ENCODE assay signal across 7 mouse cellular contexts in the genomic region with DNA sequence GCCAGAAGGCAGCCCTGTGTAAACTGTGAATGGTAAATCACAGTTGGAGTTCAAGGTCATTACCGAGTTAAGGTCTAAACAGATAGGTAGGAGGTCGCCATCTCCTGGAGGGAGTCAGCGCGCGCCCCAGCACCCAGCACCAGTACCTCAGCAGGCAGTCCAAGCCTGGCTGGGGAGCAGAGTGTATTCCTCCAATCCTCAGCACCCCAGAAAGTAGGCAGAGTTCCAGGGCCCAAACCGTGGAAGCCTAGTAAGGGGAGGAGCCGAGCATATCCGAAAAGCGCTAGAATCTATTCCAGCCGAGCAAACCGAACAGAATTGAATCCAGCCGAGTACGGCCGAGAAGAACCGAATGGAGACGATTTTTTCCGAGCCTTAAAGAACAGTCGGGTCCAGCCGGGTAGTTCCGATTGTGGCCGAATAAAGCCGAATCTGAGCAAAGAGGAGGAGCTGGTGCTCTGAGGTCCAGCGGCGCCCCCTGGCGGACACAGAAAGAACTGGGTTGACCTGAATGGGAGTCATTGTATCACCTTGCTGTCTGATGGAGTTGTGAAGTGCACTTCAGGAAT. TPM values are rescaled to one million over a fixed set of nuclear protein-coding genes. Genes with fewer than 3 reads are reported as not detected.
DNase-seq lines count a peak whose midpoint lies in the region; ATAC-seq lines count a peak whose summit lies in the region.

No protein-coding gene starts in this region.

- peak overlapping the region; percentile 53 for H3K9ac ChIP-seq in embryonic facial prominence, embryonic 12.5 days
- peak overlapping the region; percentile 47 for H3K9ac ChIP-seq in limb, embryonic 11.5 days (ENCODE audit: low read length)
- peak overlapping the region; percentile 61; the same call in 1 of the 2 replicates for H3K9ac ChIP-seq in midbrain, embryonic 14.5 days (replicated peaks; ENCODE audit: low read length)

- peak overlapping the region; percentile 50 for H3K4me2 ChIP-seq in embryonic facial prominence, embryonic 12.5 days (replicated peaks)
- H3K4me2 ChIP-seq in limb, embryonic 11.5 days (ENCODE audit: low read depth, severe bottlenecking): peak overlapping the region; percentile 47
- H3K4me2 ChIP-seq in midbrain, embryonic 14.5 days (ENCODE audit: low read length): peak overlapping the region; percentile 61

- under 1% methylated on average over 25 of the region's 25 CpGs for WGBS in embryonic facial prominence, embryonic 12.5 days
- WGBS in limb, embryonic 11.5 days: under 1% methylated on average over 25 of the region's 25 CpGs
- WGBS in midbrain, embryonic 14.5 days: 1% methylated on average over 25 of the region's 25 CpGs

- H3K27ac ChIP-seq in embryonic facial prominence, embryonic 12.5 days: peak overlapping the region; percentile 66
- H3K27ac ChIP-seq in limb, embryonic 11.5 days (replicated peaks; ENCODE audit: low read depth, low read length): peak overlapping the region; percentile 71; the same call in 1 of the 2 replicates
- peak overlapping the region; percentile 82 for H3K27ac ChIP-seq in midbrain, embryonic 14.5 days (replicated peaks; ENCODE audit: low read depth, low read length)

- H3K4me3 ChIP-seq in embryonic facial prominence, embryonic 12.5 days: 0 out of 2 replicates have a peak overlapping the region, but pooled peaks have one; percentile 13
- peak overlapping the region; percentile 24 for H3K4me3 ChIP-seq in limb, embryonic 11.5 days (ENCODE audit: low read depth, low read length)
- peak overlapping the region; percentile 28 for H3K4me3 ChIP-seq in midbrain, embryonic 14.5 days (replicated peaks; ENCODE audit: low read depth, low read length)

- H3K4me1 ChIP-seq in embryonic facial prominence, embryonic 12.5 days: peaks cover 31% of the 10 kb centered on the region
- H3K4me1 ChIP-seq in limb, embryonic 11.5 days (ENCODE audit: control insufficient read depth, insufficient read depth, low read length): peaks cover 15% of the 10 kb centered on the region
- peaks cover 28% of the 10 kb centered on the region for H3K4me1 ChIP-seq in midbrain, embryonic 14.5 days (ENCODE audit: control insufficient read depth, insufficient read depth, low read length)

- DNase-seq in adrenal gland, postnatal 25 days: peak; percentile 98
- DNase-seq in heart, adult 11 months: peak; percentile 100
- DNase-seq in kidney, adult 18-20 months: peak; percentile 99
- DNase-seq in limb, embryonic 11.5 days (ENCODE audit: low spot score): peak; percentile 98
- DNase-seq in midbrain, embryonic 14.5 days: peak; percentile 99
- DNase-seq in spleen, adult 18-20 months: peak; percentile 91 to 98

- 0 out of 2 replicates have a peak, but pooled peaks cover 3% of the 10 kb centered on the region for H3K27me3 ChIP-seq in embryonic facial prominence, embryonic 12.5 days
- no peaks in the 10 kb centered on the region for H3K27me3 ChIP-seq in limb, embryonic 11.5 days (ENCODE audit: control insufficient read depth, insufficient read depth, low read length)
- no peaks in the 10 kb centered on the region for H3K27me3 ChIP-seq in midbrain, embryonic 14.5 days (ENCODE audit: control insufficient read depth, insufficient read depth, low read length)

- ATAC-seq in embryonic facial prominence, embryonic 12.5 days (ENCODE audit: insufficient number of reproducible peaks, insufficient read depth, low FRiP score, low TSS enrichment): peak; percentile 70
- peak; percentile 76 for ATAC-seq in limb, embryonic 11.5 days (ENCODE audit: insufficient number of reproducible peaks, low FRiP score, low TSS enrichment, low read depth)
- ATAC-seq in midbrain, embryonic 14.5 days (ENCODE audit: low FRiP score, low TSS enrichment): peak; percentile 76

- no peaks in the 10 kb centered on the region for H3K9me3 ChIP-seq in embryonic facial prominence, embryonic 12.5 days
- no peaks in the 10 kb centered on the region for H3K9me3 ChIP-seq in limb, embryonic 11.5 days (ENCODE audit: control insufficient read depth, low read length)
- H3K9me3 ChIP-seq in midbrain, embryonic 14.5 days (ENCODE audit: control insufficient read depth, low read length): no peaks in the 10 kb centered on the region

- H3K36me3 ChIP-seq in embryonic facial prominence, embryonic 12.5 days: no peaks in the 10 kb centered on the region
- no peaks in the 10 kb centered on the region for H3K36me3 ChIP-seq in limb, embryonic 11.5 days (ENCODE audit: control insufficient read depth, insufficient read depth, low read length)
- no peaks in the 10 kb centered on the region for H3K36me3 ChIP-seq in midbrain, embryonic 14.5 days (ENCODE audit: control insufficient read depth, insufficient read depth, low read length)

RNA-seq across cellular contexts. Expression of a gene that starts 0.8 kb away (rescaled TPM):
- total RNA-seq in adrenal gland, postnatal 25 days (2021): 48.7 and 59.4 TPM in 2 replicates
- polyA plus RNA-seq in embryonic facial prominence, embryonic 12.5 days (2016; fragmentation: Nextera tagmentation; extraction: Ambion mirVana): 21.0 and 22.9 TPM in 2 replicates
- polyA plus RNA-seq in limb, embryonic 11.5 days (2014; fragmentation: Nextera tagmentation; extraction: Ambion mirVana): 17.5 and 18.9 TPM in 2 replicates
- 5.6 and 7.3 TPM in 2 replicates for polyA plus RNA-seq in midbrain, embryonic 14.5 days (2014; fragmentation: Nextera tagmentation; extraction: Ambion mirVana)

RNA-seq across cellular contexts. Expression of a gene that starts 12.5 kb away (rescaled TPM):
- 0.58 and 0.76 TPM in 2 replicates for total RNA-seq in adrenal gland, postnatal 25 days (2021)
- not detected in 2 replicates for polyA plus RNA-seq in embryonic facial prominence, embryonic 12.5 days (2016; fragmentation: Nextera tagmentation; extraction: Ambion mirVana)
- polyA plus RNA-seq in limb, embryonic 11.5 days (2014; fragmentation: Nextera tagmentation; extraction: Ambion mirVana): not detected in 2 replicates
- polyA plus RNA-seq in midbrain, embryonic 14.5 days (2014; fragmentation: Nextera tagmentation; extraction: Ambion mirVana): 0.18 and 0.23 TPM in 2 replicates

RNA-seq across cellular contexts. Expression of a gene that starts 36.9 kb away (rescaled TPM):
- 0.48 and 0.58 TPM in 2 replicates for total RNA-seq in adrenal gland, postnatal 25 days (2021)
- polyA plus RNA-seq in embryonic facial prominence, embryonic 12.5 days (2016; fragmentation: Nextera tagmentation; extraction: Ambion mirVana): 0.06 and 0.09 TPM in 2 replicates
- not detected in 2 replicates for polyA plus RNA-seq in limb, embryonic 11.5 days (2014; fragmentation: Nextera tagmentation; extraction: Ambion mirVana)
- 0.08 and 0.11 TPM in 2 replicates for polyA plus RNA-seq in midbrain, embryonic 14.5 days (2014; fragmentation: Nextera tagmentation; extraction: Ambion mirVana)

RNA-seq across cellular contexts. Expression of a gene that starts 40.6 kb away (rescaled TPM):
- total RNA-seq in adrenal gland, postnatal 25 days (2021): 2.7 and 4.5 TPM in 2 replicates
- 7.6 TPM in 2 replicates for polyA plus RNA-seq in embryonic facial prominence, embryonic 12.5 days (2016; fragmentation: Nextera tagmentation; extraction: Ambion mirVana)
- polyA plus RNA-seq in limb, embryonic 11.5 days (2014; fragmentation: Nextera tagmentation; extraction: Ambion mirVana): 5.9 and 6.8 TPM in 2 replicates
- 3.7 and 7.0 TPM in 2 replicates for polyA plus RNA-seq in midbrain, embryonic 14.5 days (2014; fragmentation: Nextera tagmentation; extraction: Ambion mirVana)

Comparison
In these comparisons a context has a peak if more than half of its experiments do, and no peak if none do; other contexts are left out.
1. Peak in every context shown above with its lines: DNase-seq, ATAC-seq, H3K4me3 ChIP-seq and H3K27ac ChIP-seq.